Mouse (Mus musculus) CH12.LX (cell line): ENCODE measurements at regions not wholly inside any gene's neighbourhood (a gene's known extent, or its start where the extent isn't known, plus 50 kb on each side); places are given as distances from the start of the nearest gene placed in this dataset.

Experiments used
- CTCF ChIP-seq, 2 experiments: IDR thresholded peaks in 1 of 2; conservative IDR thresholded peaks in 1 of 2; 2 replicates each; pipeline ENCODE4 v1.5.1; 2011 to 2012; ENCODE audit warnings: low read depth in 2 of 2, low read length in 2 of 2, improper control_type of control experiment in 1 of 2, inconsistent platforms in 1 of 2, mild to moderate bottlenecking in 1 of 2, moderate library complexity in 1 of 2
- EP300 ChIP-seq: IDR thresholded peaks from 2 replicates; pipeline ENCODE4 v1.6.1; 2011; ENCODE audit warnings: low read length, improper control_type of control experiment
- MAFK ChIP-seq: IDR thresholded peaks from 2 replicates; pipeline ENCODE4 v1.6.1; 2011; ENCODE audit warnings: low read length, improper control_type of control experiment; ENCODE audit not compliant: insufficient replicate concordance
- MEF2A ChIP-seq: IDR thresholded peaks from 2 replicates; pipeline ENCODE4 v1.6.1; 2014; ENCODE audit warnings: low read depth, mild to moderate bottlenecking, inconsistent platforms, low read length, improper control_type of control experiment, borderline replicate concordance
- MYC ChIP-seq: IDR thresholded peaks from 2 replicates; pipeline ENCODE4 v1.6.1; 2011; ENCODE audit warnings: low read depth, mild to moderate bottlenecking, improper control_type of control experiment, low read length
- TCF12 ChIP-seq: IDR thresholded peaks from 2 replicates; pipeline ENCODE4 v1.6.1; 2014; ENCODE audit warnings: low read depth, mild to moderate bottlenecking, inconsistent platforms, low read length, improper control_type of control experiment

DNA sequence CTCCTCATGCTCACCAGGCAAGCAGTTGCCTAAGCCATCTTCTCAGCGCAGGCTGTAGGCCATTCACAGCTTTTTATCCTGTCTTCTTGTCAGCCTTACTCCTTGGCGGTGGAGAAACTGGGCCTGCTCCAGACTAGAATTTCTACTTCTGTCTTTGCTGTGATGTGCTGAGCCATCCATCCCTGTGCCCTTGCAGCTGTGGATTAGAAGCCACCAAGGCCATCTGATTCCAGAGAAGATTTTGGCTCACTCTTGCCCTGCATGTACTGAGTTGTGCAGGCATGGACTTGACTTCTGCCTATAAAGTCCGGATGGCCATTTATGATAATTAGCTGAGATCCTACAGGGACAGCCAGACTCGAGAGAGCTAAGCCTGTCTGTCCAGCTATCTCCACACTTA, 133.4 kb upstream of the Gli2 start:
- TF ChIP-seq MAFK, result no peak
- TF ChIP-seq MEF2A, result no peak
- no peak for TF ChIP-seq TCF12
- TF ChIP-seq MYC, result no peak
- no peak for TF ChIP-seq CTCF (conservative IDR thresholded peaks at IDR 0.05 in 1 of 2, IDR thresholded peaks at IDR 0.05 in 1 of 2; ENCODE audit: low read depth in 2 of 2, low read length in 2 of 2)
- no peak for TF ChIP-seq EP300
